Mouse (Mus musculus): ENCODE measurements around the gene Ddx42. TPM values are rescaled to one million over a fixed set of nuclear protein-coding genes. Genes with fewer than 3 reads are reported as not detected.

The Ddx42 gene
- polyA plus RNA-seq, 1 experiment from 2014 or later = 67.9 TPM

DNA sequence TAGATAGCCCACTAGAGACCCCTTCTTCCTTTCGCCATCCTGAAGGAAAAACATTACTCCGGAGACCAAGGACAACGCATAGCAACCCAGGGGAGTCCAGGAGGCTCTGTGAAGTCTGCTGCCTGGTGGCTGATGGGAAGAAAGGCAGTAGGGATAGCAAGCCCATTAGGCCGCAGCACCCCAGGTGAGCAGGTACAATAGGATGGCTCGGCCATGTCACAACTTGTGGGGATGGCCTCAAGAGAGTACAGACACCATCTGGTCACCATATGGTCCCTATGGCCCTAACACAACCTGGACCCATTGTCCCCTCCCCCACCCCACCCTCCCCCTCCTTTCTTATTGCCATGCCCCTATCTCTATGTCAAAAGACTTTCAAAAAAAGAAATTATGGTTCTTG lies 51.1 kb downstream of the Ddx42 start:
- Histone ChIP-seq H3K27ac (ENCODE audit: low read length) (peak overlapping the region; percentile 89), H3K36me3 (ENCODE audit: control insufficient read depth, insufficient read depth, low read length) (peaks cover 42% of the 10 kb centered on the region), H3K9ac (replicated peaks; ENCODE audit: low read depth, low read length) (peak overlapping the region; percentile 14; the same call in 1 of the 2 replicates), H3K4me2 (replicated peaks; ENCODE audit: low read depth, low read length) (peak overlapping the region; percentile 24), H3K27me3 (ENCODE audit: control insufficient read depth, insufficient read depth, low read length) (no peaks in the 10 kb centered on the region), H3K4me3 (ENCODE audit: low read depth, low read length) (no peak overlapping the region), H3K9me3 (ENCODE audit: control insufficient read depth, low read depth, low read length) (no peaks in the 10 kb centered on the region), H3K4me1 (ENCODE audit: control insufficient read depth, insufficient read depth, low read length) (peaks cover 36% of the 10 kb centered on the region)
- ATAC-seq (ENCODE audit: insufficient number of reproducible peaks, insufficient read depth, low FRiP score, low read depth) = no peak
- WGBS = 44% methylated on average over 5 of the region's 5 CpGs

DNA sequence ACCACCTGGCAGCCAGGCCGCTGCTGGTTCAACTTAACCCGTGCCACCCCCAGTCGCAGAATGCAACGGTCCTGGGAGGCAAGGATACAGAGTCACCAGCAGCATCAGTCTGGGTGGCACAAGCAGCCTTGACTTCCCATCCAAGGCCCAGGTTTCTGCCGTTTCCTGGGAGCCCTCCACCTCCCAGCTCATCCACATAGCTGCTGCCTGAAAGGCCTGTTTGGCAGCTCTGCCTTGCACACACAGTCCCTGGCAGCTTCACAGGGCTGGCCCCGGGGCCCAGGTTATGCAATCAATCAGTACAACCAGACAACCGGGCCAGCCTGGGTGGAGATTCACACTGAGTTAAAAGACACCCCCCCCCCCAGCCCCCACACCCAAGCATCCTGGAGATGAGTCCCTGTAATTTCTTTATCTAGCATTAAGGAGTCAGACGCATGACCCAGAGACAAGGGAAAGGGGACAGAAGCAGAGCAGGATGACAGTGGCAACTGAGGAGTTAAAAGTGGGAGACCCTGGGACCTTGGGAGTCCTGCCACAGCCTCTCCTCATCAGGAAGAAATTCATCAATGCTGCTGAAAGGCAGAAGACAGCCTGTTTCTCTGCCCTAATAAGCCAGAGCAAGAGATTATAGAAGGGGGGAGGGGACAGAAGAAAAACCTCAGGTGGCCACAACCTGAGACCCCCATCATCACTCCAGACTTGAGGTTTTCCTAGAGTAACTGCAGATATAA lies 51.8 kb downstream of the Ddx42 start:
- peak overlapping the region; percentile 15 for H3K4me3 ChIP-seq (ENCODE audit: low read depth, low read length)
- peak overlapping the region; percentile 24 for H3K4me2 ChIP-seq (replicated peaks; ENCODE audit: low read depth, low read length)
- peak overlapping the region; percentile 14; the same call in 1 of the 2 replicates for H3K9ac ChIP-seq (replicated peaks; ENCODE audit: low read depth, low read length)
- ATAC-seq (ENCODE audit: insufficient number of reproducible peaks, insufficient read depth, low FRiP score, low read depth) = no peak
- peak overlapping the region; percentile 89 for H3K27ac ChIP-seq (ENCODE audit: low read length)
- H3K27me3 ChIP-seq (ENCODE audit: control insufficient read depth, insufficient read depth, low read length) = no peaks in the 10 kb centered on the region
- H3K4me1 ChIP-seq (ENCODE audit: control insufficient read depth, insufficient read depth, low read length) = peaks cover 37% of the 10 kb centered on the region
- H3K9me3 ChIP-seq (ENCODE audit: control insufficient read depth, low read depth, low read length) = no peaks in the 10 kb centered on the region
- WGBS = 23% methylated on average over 8 of the region's 8 CpGs
- H3K36me3 ChIP-seq (ENCODE audit: control insufficient read depth, insufficient read depth, low read length) = peaks cover 36% of the 10 kb centered on the region

DNA sequence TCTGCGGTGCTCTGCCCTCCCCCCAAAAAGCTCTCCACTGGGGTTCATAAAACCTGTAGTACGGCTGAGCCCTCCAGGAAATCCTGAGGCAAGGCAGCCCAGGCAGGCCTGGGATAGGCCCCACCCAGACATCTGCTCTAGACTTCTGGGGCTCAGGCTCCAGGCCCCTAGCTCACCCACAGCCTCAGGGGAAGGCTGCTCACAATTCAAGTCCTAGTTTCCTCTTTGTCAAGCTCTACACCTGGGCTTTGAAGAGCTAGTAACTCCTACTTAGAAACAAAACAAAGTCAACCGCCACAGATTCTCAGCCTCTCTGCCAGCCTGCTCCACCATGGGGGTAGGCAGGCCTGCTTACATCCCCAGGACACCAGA lies 52.3 kb downstream of the Ddx42 start:
- ATAC-seq (ENCODE audit: insufficient number of reproducible peaks, insufficient read depth, low FRiP score, low read depth) = no peak
- 10% methylated on average over 3 of the region's 3 CpGs for WGBS
- no peak overlapping the region; the same call in 1 of the 2 replicates for H3K9ac ChIP-seq (replicated peaks; ENCODE audit: low read depth, low read length)
- peak overlapping the region; percentile 89 for H3K27ac ChIP-seq (ENCODE audit: low read length)
- peak overlapping the region; percentile 15 for H3K4me3 ChIP-seq (ENCODE audit: low read depth, low read length)
- H3K36me3 ChIP-seq (ENCODE audit: control insufficient read depth, insufficient read depth, low read length) = peaks cover 30% of the 10 kb centered on the region
- H3K27me3 ChIP-seq (ENCODE audit: control insufficient read depth, insufficient read depth, low read length) = no peaks in the 10 kb centered on the region
- peak overlapping the region; percentile 24 for H3K4me2 ChIP-seq (replicated peaks; ENCODE audit: low read depth, low read length)
- H3K9me3 ChIP-seq (ENCODE audit: control insufficient read depth, low read depth, low read length) = no peaks in the 10 kb centered on the region
- H3K4me1 ChIP-seq (ENCODE audit: control insufficient read depth, insufficient read depth, low read length) = peaks cover 41% of the 10 kb centered on the region

DNA sequence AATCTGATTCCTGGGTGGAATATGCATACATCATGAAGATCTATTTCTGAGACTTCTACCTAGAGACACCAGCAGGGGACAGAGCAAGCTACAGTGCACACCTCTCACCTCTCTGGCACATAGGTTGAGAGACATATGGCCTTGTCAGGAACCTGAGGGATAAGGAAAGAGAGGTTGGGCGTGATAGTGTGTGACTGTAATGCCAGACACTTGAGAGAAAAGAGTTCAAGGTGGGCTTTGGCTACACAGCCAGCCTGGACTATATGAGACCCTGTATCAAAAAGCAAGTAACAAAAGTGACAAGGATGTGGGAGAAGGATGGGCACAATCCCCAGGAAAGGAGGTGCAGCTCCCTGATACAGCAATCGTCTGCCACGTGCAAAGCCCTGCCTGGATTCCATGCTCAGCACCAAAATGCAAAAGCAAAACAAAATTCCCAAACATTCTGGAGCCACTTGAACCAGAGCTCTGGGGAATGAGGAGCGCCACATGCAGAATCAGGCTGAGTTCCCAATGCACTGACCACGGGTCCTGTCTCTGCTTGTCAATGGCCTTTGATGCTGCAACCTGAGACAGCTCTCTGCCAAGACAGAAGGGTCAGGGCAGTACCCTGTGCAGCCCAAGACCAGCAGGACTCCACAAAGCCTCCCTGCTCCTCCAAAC lies 54.5 kb downstream of the Ddx42 start:
- Histone ChIP-seq H3K36me3 (ENCODE audit: control insufficient read depth, insufficient read depth, low read length) (peaks cover 8% of the 10 kb centered on the region; the same call in 1 of the 2 replicates), H3K27ac (ENCODE audit: low read length) (peak overlapping the region; percentile 98), H3K4me1 (ENCODE audit: control insufficient read depth, insufficient read depth, low read length) (peaks cover 49% of the 10 kb centered on the region), H3K4me2 (replicated peaks; ENCODE audit: low read depth, low read length) (peak overlapping the region; percentile 67), H3K4me3 (ENCODE audit: low read depth, low read length) (peak overlapping the region; percentile 99), H3K9me3 (ENCODE audit: control insufficient read depth, low read depth, low read length) (no peaks in the 10 kb centered on the region), H3K27me3 (ENCODE audit: control insufficient read depth, insufficient read depth, low read length) (no peaks in the 10 kb centered on the region), H3K9ac (replicated peaks; ENCODE audit: low read depth, low read length) (peak overlapping the region; percentile 97)
- no peak for ATAC-seq (ENCODE audit: insufficient number of reproducible peaks, insufficient read depth, low FRiP score, low read depth)
- 21% methylated on average over 5 of the region's 5 CpGs for WGBS

- WGBS = under 1% methylated on average over 41 of the region's 41 CpGs
- peaks cover 50% of the 10 kb centered on the region for H3K4me1 ChIP-seq (ENCODE audit: control insufficient read depth, insufficient read depth, low read length)
- no peaks in the 10 kb centered on the region for H3K27me3 ChIP-seq (ENCODE audit: control insufficient read depth, insufficient read depth, low read length)
- H3K27ac ChIP-seq (ENCODE audit: low read length) = peak overlapping the region; percentile 98
- H3K4me2 ChIP-seq (replicated peaks; ENCODE audit: low read depth, low read length) = peak overlapping the region; percentile 67
- peaks cover under 1% of the 10 kb centered on the region; the same call in 1 of the 2 replicates for H3K36me3 ChIP-seq (ENCODE audit: control insufficient read depth, insufficient read depth, low read length)
- H3K4me3 ChIP-seq (ENCODE audit: low read depth, low read length) = peak overlapping the region; percentile 99
- H3K9me3 ChIP-seq (ENCODE audit: control insufficient read depth, low read depth, low read length) = no peaks in the 10 kb centered on the region
- ATAC-seq (ENCODE audit: insufficient number of reproducible peaks, insufficient read depth, low FRiP score, low read depth) = peak; percentile 19; the same call in 1 of the 2 replicates
- H3K9ac ChIP-seq (replicated peaks; ENCODE audit: low read depth, low read length) = peak overlapping the region; percentile 97
These were observed 55.3 kb downstream of the Ddx42 start for GRCm38 (mm10) chr11:106271794-106272643.

- Histone ChIP-seq H3K4me3 (ENCODE audit: low read depth, low read length) (peak within 1 kb of the TSS; percentile 99), H3K27me3 (ENCODE audit: control insufficient read depth, insufficient read depth, low read length) (no peaks in the 10 kb centered on the region), H3K9ac (replicated peaks; ENCODE audit: low read depth, low read length) (peak within 1 kb of the TSS; percentile 97), H3K4me2 (replicated peaks; ENCODE audit: low read depth, low read length) (peak within 1 kb of the TSS; percentile 86), H3K27ac (ENCODE audit: low read length) (peak within 1 kb of the TSS; percentile 98), H3K9me3 (ENCODE audit: control insufficient read depth, low read depth, low read length) (no peaks in the 10 kb centered on the region), H3K36me3 (ENCODE audit: control insufficient read depth, insufficient read depth, low read length) (no peaks in the 10 kb centered on the region; the same call in 1 of the 2 replicates), H3K4me1 (ENCODE audit: control insufficient read depth, insufficient read depth, low read length) (peaks cover 43% of the 10 kb centered on the region)
- peak; percentile 95 for ATAC-seq (ENCODE audit: insufficient number of reproducible peaks, insufficient read depth, low FRiP score, low read depth)
- under 1% methylated on average over 72 of the region's 72 CpGs for WGBS
These were observed 56.1 kb downstream of the Ddx42 start, which contains the start of gene Smarcd2 for GRCm38 (mm10) chr11:106272644-106273310. Smarcd2 (minus strand) TSS chr11:106272972.

DNA sequence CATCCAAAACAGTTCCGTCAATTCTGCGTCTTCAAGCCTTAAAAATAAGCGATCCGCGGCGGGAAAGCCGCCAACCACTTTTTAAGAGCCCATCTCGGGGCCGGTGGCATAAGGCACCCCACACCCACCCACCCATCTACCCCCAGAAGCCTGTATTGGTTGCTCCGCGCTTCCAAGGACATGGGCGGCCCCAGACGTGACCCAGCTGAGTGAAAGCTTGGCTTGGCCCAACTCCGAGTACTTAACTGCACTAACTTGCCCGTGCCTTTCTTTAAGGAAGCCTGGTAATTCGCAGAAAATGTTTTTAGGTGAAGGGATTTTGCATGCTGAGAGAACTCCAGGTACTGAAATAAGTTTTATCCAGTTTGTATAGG lies 56.6 kb downstream of the Ddx42 start:
- H3K9ac ChIP-seq (replicated peaks; ENCODE audit: low read depth, low read length) = peak overlapping the region; percentile 55; the same call in 1 of the 2 replicates

More for the DNA sequence above, 56.6 kb downstream of the Ddx42 start:
- WGBS = 7% methylated on average over 16 of the region's 16 CpGs
- no peaks in the 10 kb centered on the region for H3K27me3 ChIP-seq (ENCODE audit: control insufficient read depth, insufficient read depth, low read length)
- peaks cover 38% of the 10 kb centered on the region for H3K4me1 ChIP-seq (ENCODE audit: control insufficient read depth, insufficient read depth, low read length)
- H3K4me2 ChIP-seq (replicated peaks; ENCODE audit: low read depth, low read length) = peak overlapping the region; percentile 86
- no peaks in the 10 kb centered on the region for H3K9me3 ChIP-seq (ENCODE audit: control insufficient read depth, low read depth, low read length)
- no peaks in the 10 kb centered on the region; the same call in 1 of the 2 replicates for H3K36me3 ChIP-seq (ENCODE audit: control insufficient read depth, insufficient read depth, low read length)
- ATAC-seq (ENCODE audit: insufficient number of reproducible peaks, insufficient read depth, low FRiP score, low read depth) = no peak; the same call in 1 of the 2 replicates
- H3K27ac ChIP-seq (ENCODE audit: low read length) = peak overlapping the region; percentile 75; the same call in 1 of the 2 replicates
- peak overlapping the region; percentile 99 for H3K4me3 ChIP-seq (ENCODE audit: low read depth, low read length)
